Mouse (Mus musculus): Measurements from ENCODE around the gene Nxf7. TPM values are rescaled to one million over a fixed set of nuclear protein-coding genes. Genes with fewer than 3 reads are reported as not detected.
A peak's percentile ranks its signal among the peaks of the same experiment; 100 is the strongest.
"Not testable (repeated sequence)": the region's sequence is repeated elsewhere in the genome, so short reads cannot be mapped to it uniquely, and the experiment has no call there.

Gene Nxf7
- polyA plus RNA-seq, 1 experiment from 2014 or later = not detected

DNA sequence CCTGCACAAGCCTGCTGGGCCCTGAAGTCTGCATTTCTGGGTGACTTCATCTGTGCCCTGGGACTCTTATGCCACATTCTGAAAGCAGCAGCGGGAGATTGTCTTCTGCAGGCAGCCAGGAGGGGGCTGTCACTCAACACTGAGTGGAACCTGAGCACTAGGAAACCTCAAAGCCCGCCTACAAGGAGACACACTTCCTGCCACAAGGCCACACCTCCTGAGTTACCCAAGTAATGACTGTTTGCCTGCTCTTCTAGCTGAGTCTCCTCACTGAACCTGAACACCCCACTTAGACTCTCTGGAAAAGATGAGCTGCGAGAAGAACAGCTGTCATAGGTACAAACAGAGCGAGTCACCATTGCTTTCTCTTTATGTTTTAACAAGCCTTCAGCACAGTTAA, 33.6 kb downstream of the Nxf7 start:
- H3K4me3 ChIP-seq (ENCODE audit: low read depth, low read length); H3K27me3 ChIP-seq (replicated peaks; ENCODE audit: control insufficient read depth, insufficient read depth, low read length); H3K4me2 ChIP-seq (ENCODE audit: low read length); H3K36me3 ChIP-seq (ENCODE audit: control insufficient read depth, insufficient read depth, low read length); H3K9me3 ChIP-seq (replicated peaks; ENCODE audit: control insufficient read depth, low read length); H3K27ac ChIP-seq (ENCODE audit: low read depth, low read length); ATAC-seq; DNase-seq (ENCODE audit: low spot score); H3K4me1 ChIP-seq (ENCODE audit: control insufficient read depth, insufficient read depth, low read length); H3K9ac ChIP-seq (ENCODE audit: low read length): not testable (repeated sequence)
- WGBS = 57% methylated on average over 4 of the region's 4 CpGs

GRCm38 (mm10) chrX:135562841-135563240, 35.7 kb downstream of the Nxf7 start:
- H3K27me3 ChIP-seq (replicated peaks; ENCODE audit: control insufficient read depth, insufficient read depth, low read length) = no peaks in the 10 kb centered on the region
- H3K9me3 ChIP-seq (replicated peaks; ENCODE audit: control insufficient read depth, low read length) = no peaks in the 10 kb centered on the region
- H3K4me1 ChIP-seq (ENCODE audit: control insufficient read depth, insufficient read depth, low read length) = no peaks in the 10 kb centered on the region
- WGBS = 52% methylated on average over 2 of the region's 2 CpGs
- no peak overlapping the region for H3K4me3 ChIP-seq (ENCODE audit: low read depth, low read length)
- no peak overlapping the region for H3K27ac ChIP-seq (ENCODE audit: low read depth, low read length)
- ATAC-seq (no peak), DNase-seq (ENCODE audit: low spot score) (no peak)
- H3K9ac ChIP-seq (ENCODE audit: low read length) = no peak overlapping the region
- no peak overlapping the region for H3K4me2 ChIP-seq (ENCODE audit: low read length)
- H3K36me3 ChIP-seq (ENCODE audit: control insufficient read depth, insufficient read depth, low read length) = no peaks in the 10 kb centered on the region

DNA sequence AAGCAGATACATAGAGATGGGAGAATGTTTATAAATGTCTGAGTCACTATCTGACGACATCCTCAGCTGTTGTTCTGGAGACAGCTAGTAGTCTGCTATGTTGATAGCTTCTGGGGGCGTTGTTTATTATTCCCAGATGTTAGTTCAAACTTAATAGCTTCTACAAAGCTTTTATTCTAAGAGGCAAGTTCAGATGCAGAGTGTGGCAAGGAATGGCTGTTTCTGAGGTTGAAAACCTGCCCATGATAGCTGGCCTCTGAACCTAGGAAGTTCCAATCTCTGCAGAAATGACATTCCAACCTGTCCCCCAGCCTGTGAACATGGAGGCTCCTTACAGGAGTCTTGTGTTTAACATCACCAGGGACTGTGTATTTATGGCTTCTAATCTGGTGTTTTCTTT, 36.9 kb downstream of the Nxf7 start:
- not testable (repeated sequence) for DNase-seq (ENCODE audit: low spot score); H3K36me3 ChIP-seq (ENCODE audit: control insufficient read depth, insufficient read depth, low read length); H3K27me3 ChIP-seq (replicated peaks; ENCODE audit: control insufficient read depth, insufficient read depth, low read length); H3K4me1 ChIP-seq (ENCODE audit: control insufficient read depth, insufficient read depth, low read length); H3K27ac ChIP-seq (ENCODE audit: low read depth, low read length); H3K9ac ChIP-seq (ENCODE audit: low read length); ATAC-seq; H3K9me3 ChIP-seq (replicated peaks; ENCODE audit: control insufficient read depth, low read length); H3K4me3 ChIP-seq (ENCODE audit: low read depth, low read length); H3K4me2 ChIP-seq (ENCODE audit: low read length)
- WGBS = 75% methylated on average over 2 of the region's 2 CpGs

GRCm38 (mm10) chrX:135560933-135561332, 37.6 kb downstream of the Nxf7 start:
- not testable (repeated sequence) for H3K9me3 ChIP-seq (replicated peaks; ENCODE audit: control insufficient read depth, low read length); H3K9ac ChIP-seq (ENCODE audit: low read length); H3K27ac ChIP-seq (ENCODE audit: low read depth, low read length); H3K36me3 ChIP-seq (ENCODE audit: control insufficient read depth, insufficient read depth, low read length); ATAC-seq; H3K27me3 ChIP-seq (replicated peaks; ENCODE audit: control insufficient read depth, insufficient read depth, low read length); H3K4me1 ChIP-seq (ENCODE audit: control insufficient read depth, insufficient read depth, low read length); H3K4me3 ChIP-seq (ENCODE audit: low read depth, low read length); DNase-seq (ENCODE audit: low spot score); H3K4me2 ChIP-seq (ENCODE audit: low read length)
- 23% methylated on average over 4 of the region's 4 CpGs for WGBS

GRCm38 (mm10) chrX:135559665-135560064, 38.9 kb downstream of the Nxf7 start:
- DNase-seq (ENCODE audit: low spot score) = peak; percentile 22
- H3K27me3 ChIP-seq (replicated peaks; ENCODE audit: control insufficient read depth, insufficient read depth, low read length); ATAC-seq; H3K9me3 ChIP-seq (replicated peaks; ENCODE audit: control insufficient read depth, low read length); H3K27ac ChIP-seq (ENCODE audit: low read depth, low read length); H3K4me2 ChIP-seq (ENCODE audit: low read length); H3K36me3 ChIP-seq (ENCODE audit: control insufficient read depth, insufficient read depth, low read length); H3K9ac ChIP-seq (ENCODE audit: low read length); H3K4me1 ChIP-seq (ENCODE audit: control insufficient read depth, insufficient read depth, low read length); H3K4me3 ChIP-seq (ENCODE audit: low read depth, low read length): not testable (repeated sequence)
- WGBS = 37% methylated on average over 8 of the region's 8 CpGs

Other genes starting within 250 kb of the Nxf7 start
- 0.08 TPM in 1 of 2 replicates, not detected in the other for gene Gm5128, start 225.5 kb downstream of the Nxf7 start, polyA plus RNA-seq (2014; fragmentation: Nextera tagmentation; extraction: Ambion mirVana)
- gene Gm7903, start 164.9 kb downstream of the Nxf7 start, polyA plus RNA-seq (2014; fragmentation: Nextera tagmentation; extraction: Ambion mirVana) = not detected in 2 replicates
- not detected in 2 replicates for gene AV320801, start 104.2 kb downstream of the Nxf7 start, polyA plus RNA-seq (2014; fragmentation: Nextera tagmentation; extraction: Ambion mirVana)
- not detected in 2 replicates for gene Prame, start 28.9 kb upstream of the Nxf7 start, polyA plus RNA-seq (2014; fragmentation: Nextera tagmentation; extraction: Ambion mirVana)
- gene Tcp11x2, start 95.0 kb upstream of the Nxf7 start, polyA plus RNA-seq (2014; fragmentation: Nextera tagmentation; extraction: Ambion mirVana) = not detected in 2 replicates
- gene Tmsb15a, start 126.5 kb upstream of the Nxf7 start, polyA plus RNA-seq (2014; fragmentation: Nextera tagmentation; extraction: Ambion mirVana) = not detected in 2 replicates
- gene Armcx5, start 144.0 kb upstream of the Nxf7 start, polyA plus RNA-seq (2014; fragmentation: Nextera tagmentation; extraction: Ambion mirVana) = 7.6 TPM in 2 replicates
- 94.4 and 118 TPM in 2 replicates for gene Gprasp1, start 144.0 kb upstream of the Nxf7 start, polyA plus RNA-seq (2014; fragmentation: Nextera tagmentation; extraction: Ambion mirVana)
- gene Bhlhb9, start 198.8 kb upstream of the Nxf7 start, polyA plus RNA-seq (2014; fragmentation: Nextera tagmentation; extraction: Ambion mirVana) = 88.2 and 104 TPM in 2 replicates
- gene Gprasp2, start 240.3 kb upstream of the Nxf7 start, polyA plus RNA-seq (2014; fragmentation: Nextera tagmentation; extraction: Ambion mirVana) = 100 and 111 TPM in 2 replicates